Mouse (Mus musculus) midbrain, embryonic 14.5 days (tissue): ENCODE measurements at regions not wholly inside any gene's neighbourhood (a gene's known extent, or its start where the extent isn't known, plus 50 kb on each side); places are given as distances from the start of the nearest gene placed in this dataset. TPM values are rescaled to one million over a fixed set of nuclear protein-coding genes. Genes with fewer than 3 reads are reported as not detected.

Experiments
- microRNA counts: library from miRNA; unstranded; fragments of <30 nt; microRNA quantifications from one replicate; lab custom pipeline; 2016
- microRNA-seq: library from miRNA; unstranded; fragments of <30 nt; microRNA quantifications from one replicate; pipeline ENCODE4, GENCODE M21; 2016

MicroRNA genes in the stretch of these regions (microRNA counts, 519-probe panel; counts per million panel counts)
- microRNA mmu-miR-325 (lab: Ali Mortazavi, UCI) = not detected

Small RNA genes lying in the stretch of these regions (microRNA-seq; reads per million reads assigned to microRNA genes)
- 1,011 reads per million, percentile 82 among the genes with 10 or more reads in this experiment for gene Mir325
